Mouse (Mus musculus): ENCODE measurements around the gene Gm11992. TPM values are rescaled to one million over a fixed set of nuclear protein-coding genes. Genes with fewer than 3 reads are reported as not detected.
A peak's percentile ranks its signal among the peaks of the same experiment; 100 is the strongest.

The Gm11992 gene
- 1.2 and 1.3 TPM in 2 replicates for polyA plus RNA-seq (2016; fragmentation: Nextera tagmentation; extraction: Ambion mirVana)

GRCm38 (mm10) chr11:9048011-9048702 is at the start of gene Gm11992:
Gene Gm11992 (plus strand): TSS chr11:9048594.
- DNase-seq (ENCODE audit: low spot score): peak; percentile 91
- peaks cover 7% of the 10 kb centered on the region for H3K4me1 ChIP-seq (replicated peaks)
- H3K36me3 ChIP-seq: no peaks in the 10 kb centered on the region
- H3K4me3 ChIP-seq: peak within 1 kb of the TSS; percentile 65
- no peaks in the 10 kb centered on the region for H3K9me3 ChIP-seq
- 5% methylated on average over 21 of the region's 21 CpGs for WGBS
- H3K27me3 ChIP-seq (ENCODE audit: insufficient read depth, poor library complexity, severe bottlenecking): peaks cover 28% of the 10 kb centered on the region
- H3K27ac ChIP-seq: peak within 1 kb of the TSS; percentile 69

- WGBS: 92% methylated on average over 5 of the region's 5 CpGs
Observed at GRCm38 (mm10) chr11:9008761-9009160, 39.6 kb upstream of the Gm11992 start.

GRCm38 (mm10) chr11:9010416-9010815 is 38.0 kb upstream of the Gm11992 start:
- H3K27ac ChIP-seq: peak overlapping the region; percentile 94
- no peaks in the 10 kb centered on the region for H3K27me3 ChIP-seq (ENCODE audit: insufficient read depth, poor library complexity, severe bottlenecking)
- peaks cover 34% of the 10 kb centered on the region for H3K36me3 ChIP-seq
- DNase-seq (ENCODE audit: low spot score): no peak
- no peaks in the 10 kb centered on the region for H3K9me3 ChIP-seq
- 0% methylated on average over 7 of the region's 7 CpGs for WGBS
- peaks cover 18% of the 10 kb centered on the region for H3K4me1 ChIP-seq (replicated peaks)
- peak overlapping the region; percentile 66 for H3K4me3 ChIP-seq

More at GRCm38 (mm10) chr11:9008761-9009160, 39.6 kb upstream of the Gm11992 start:
- Histone ChIP-seq H3K27ac (no peak overlapping the region), H3K4me1 (replicated peaks) (peaks cover 18% of the 10 kb centered on the region), H3K9me3 (no peaks in the 10 kb centered on the region), H3K4me3 (no peak overlapping the region), H3K27me3 (ENCODE audit: insufficient read depth, poor library complexity, severe bottlenecking) (no peaks in the 10 kb centered on the region), H3K36me3 (peaks cover 50% of the 10 kb centered on the region)
- DNase-seq (ENCODE audit: low spot score): no peak

- Histone ChIP-seq H3K36me3 (peaks cover 29% of the 10 kb centered on the region), H3K4me3 (peak within 1 kb of the TSS; percentile 66), H3K4me1 (replicated peaks) (peaks cover 18% of the 10 kb centered on the region), H3K9me3 (no peaks in the 10 kb centered on the region), H3K27ac (peak within 1 kb of the TSS; percentile 94), H3K27me3 (ENCODE audit: insufficient read depth, poor library complexity, severe bottlenecking) (no peaks in the 10 kb centered on the region)
- under 1% methylated on average over 43 of the region's 43 CpGs for WGBS
- DNase-seq (ENCODE audit: low spot score): peak; percentile 88
Observed at GRCm38 (mm10) chr11:9010853-9011339, 37.5 kb upstream of the Gm11992 start, which contains the start of gene Hus1. Gene Hus1 (minus strand): TSS chr11:9011191.

- Histone ChIP-seq H3K27me3 (ENCODE audit: insufficient read depth, poor library complexity, severe bottlenecking) (no peaks in the 10 kb centered on the region), H3K9me3 (no peaks in the 10 kb centered on the region), H3K36me3 (peaks cover 25% of the 10 kb centered on the region), H3K4me3 (peak overlapping the region; percentile 66), H3K4me1 (replicated peaks) (peaks cover 18% of the 10 kb centered on the region), H3K27ac (peak overlapping the region; percentile 94)
- WGBS: 2% methylated on average over 3 of the region's 3 CpGs
- DNase-seq (ENCODE audit: low spot score): no peak
Observed at GRCm38 (mm10) chr11:9011348-9011747, 37.0 kb upstream of the Gm11992 start.

- WGBS: 88% methylated on average over 3 of the region's 3 CpGs
- Histone ChIP-seq H3K36me3 (no peaks in the 10 kb centered on the region), H3K27ac (no peak overlapping the region), H3K4me1 (replicated peaks) (peaks cover 6% of the 10 kb centered on the region), H3K27me3 (ENCODE audit: insufficient read depth, poor library complexity, severe bottlenecking) (no peaks in the 10 kb centered on the region), H3K9me3 (no peaks in the 10 kb centered on the region), H3K4me3 (no peak overlapping the region)
- no peak for DNase-seq (ENCODE audit: low spot score)
Observed at GRCm38 (mm10) chr11:9014740-9015139, 33.7 kb upstream of the Gm11992 start.

GRCm38 (mm10) chr11:9018491-9019267 is 29.7 kb upstream of the Gm11992 start:
- Histone ChIP-seq H3K36me3 (no peaks in the 10 kb centered on the region), H3K9me3 (no peaks in the 10 kb centered on the region), H3K4me1 (replicated peaks) (no peaks in the 10 kb centered on the region), H3K27me3 (ENCODE audit: insufficient read depth, poor library complexity, severe bottlenecking) (no peaks in the 10 kb centered on the region), H3K4me3 (no peak overlapping the region), H3K27ac (no peak overlapping the region)
- DNase-seq (ENCODE audit: low spot score): no peak
- 76% methylated on average over 6 of the region's 6 CpGs for WGBS

- Histone ChIP-seq H3K9me3 (no peaks in the 10 kb centered on the region), H3K4me1 (replicated peaks) (no peaks in the 10 kb centered on the region), H3K27me3 (ENCODE audit: insufficient read depth, poor library complexity, severe bottlenecking) (no peaks in the 10 kb centered on the region), H3K36me3 (no peaks in the 10 kb centered on the region), H3K27ac (no peak overlapping the region), H3K4me3 (no peak overlapping the region)
- 93% methylated on average over 5 of the region's 5 CpGs for WGBS
- DNase-seq (ENCODE audit: low spot score): no peak
Observed at GRCm38 (mm10) chr11:9020207-9020606, 28.2 kb upstream of the Gm11992 start.

GRCm38 (mm10) chr11:9024782-9025181 is 23.6 kb upstream of the Gm11992 start:
- Histone ChIP-seq H3K27me3 (ENCODE audit: insufficient read depth, poor library complexity, severe bottlenecking) (no peaks in the 10 kb centered on the region), H3K4me1 (replicated peaks) (no peaks in the 10 kb centered on the region), H3K27ac (no peak overlapping the region), H3K9me3 (no peaks in the 10 kb centered on the region), H3K36me3 (no peaks in the 10 kb centered on the region), H3K4me3 (no peak overlapping the region)
- no peak for DNase-seq (ENCODE audit: low spot score)
- WGBS: 85% methylated on average over 7 of the region's 7 CpGs

GRCm38 (mm10) chr11:9025211-9025610 is 23.2 kb upstream of the Gm11992 start:
- Histone ChIP-seq H3K9me3 (no peaks in the 10 kb centered on the region), H3K4me1 (replicated peaks) (no peaks in the 10 kb centered on the region), H3K4me3 (no peak overlapping the region), H3K36me3 (no peaks in the 10 kb centered on the region), H3K27me3 (ENCODE audit: insufficient read depth, poor library complexity, severe bottlenecking) (no peaks in the 10 kb centered on the region), H3K27ac (no peak overlapping the region)
- WGBS: 85% methylated on average over 3 of the region's 3 CpGs
- DNase-seq (ENCODE audit: low spot score): no peak

GRCm38 (mm10) chr11:9031530-9031929 is 16.9 kb upstream of the Gm11992 start:
- no peaks in the 10 kb centered on the region for H3K9me3 ChIP-seq
- H3K36me3 ChIP-seq: no peaks in the 10 kb centered on the region
- no peaks in the 10 kb centered on the region for H3K27me3 ChIP-seq (ENCODE audit: insufficient read depth, poor library complexity, severe bottlenecking)
- no peak for DNase-seq (ENCODE audit: low spot score)
- H3K4me3 ChIP-seq: no peak overlapping the region
- no peak overlapping the region for H3K27ac ChIP-seq
- WGBS: 91% methylated on average over 2 of the region's 2 CpGs
- no peaks in the 10 kb centered on the region for H3K4me1 ChIP-seq (replicated peaks)

- Histone ChIP-seq H3K4me1 (replicated peaks) (peaks cover 7% of the 10 kb centered on the region), H3K4me3 (no peak overlapping the region), H3K27ac (no peak overlapping the region), H3K9me3 (no peaks in the 10 kb centered on the region), H3K36me3 (no peaks in the 10 kb centered on the region), H3K27me3 (ENCODE audit: insufficient read depth, poor library complexity, severe bottlenecking) (peaks cover 24% of the 10 kb centered on the region)
- WGBS: 85% methylated on average over 2 of the region's 2 CpGs
- no peak for DNase-seq (ENCODE audit: low spot score)
Observed at GRCm38 (mm10) chr11:9046546-9046945, 1.8 kb upstream of the Gm11992 start.

GRCm38 (mm10) chr11:9047044-9047443 is 1.4 kb upstream of the Gm11992 start:
- H3K4me3 ChIP-seq: no peak overlapping the region
- H3K27me3 ChIP-seq (ENCODE audit: insufficient read depth, poor library complexity, severe bottlenecking): peaks cover 28% of the 10 kb centered on the region
- H3K36me3 ChIP-seq: no peaks in the 10 kb centered on the region
- no peak for DNase-seq (ENCODE audit: low spot score)
- 89% methylated on average over 5 of the region's 5 CpGs for WGBS
- no peaks in the 10 kb centered on the region for H3K9me3 ChIP-seq
- peaks cover 7% of the 10 kb centered on the region for H3K4me1 ChIP-seq (replicated peaks)
- H3K27ac ChIP-seq: no peak overlapping the region

All from hindbrain, embryonic 10.5 days (tissue).